Mouse (Mus musculus) spleen, adult 2 months (tissue): ENCODE results near the gene Gm20509. TPM values are rescaled to one million over a fixed set of nuclear protein-coding genes. Genes with fewer than 3 reads are reported as not detected.

ENCODE experiments used
- DNase-seq, 2 experiments: peaks; one replicate each; pipeline versions ENCODE4 v3.0.0 to v3.0.0-alpha.2; 2012 to 2021; ENCODE audit warnings: low spot score in 2 of 2, low read depth in 1 of 2
- H3K27ac ChIP-seq: fragments of 200-500 bp; 2 replicates; pipeline ENCODE4 v1.5.1; 2012; ENCODE audit warnings: low read length, inconsistent platforms; ENCODE audit not compliant: insufficient read depth
- H3K27me3 ChIP-seq: fragments of 200-500 bp; 2 replicates; pipeline ENCODE4 v1.6.1; 2012; ENCODE audit warnings: mild to moderate bottlenecking, moderate library complexity, low read length, inconsistent platforms; ENCODE audit not compliant: control insufficient read depth, insufficient read depth
- H3K36me3 ChIP-seq: fragments of 200-500 bp; 2 replicates; pipeline ENCODE4 v1.6.1; 2012; ENCODE audit warnings: mild to moderate bottlenecking, low read length, inconsistent platforms; ENCODE audit not compliant: control insufficient read depth, insufficient read depth
- H3K4me1 ChIP-seq: fragments of 200-500 bp; 2 replicates; pipeline ENCODE4 v1.6.1; 2011; ENCODE audit warnings: inconsistent platforms; ENCODE audit not compliant: control insufficient read depth, insufficient read depth, insufficient read length
- H3K4me3 ChIP-seq: fragments of 200-500 bp; 2 replicates; pipeline ENCODE4 v1.5.1; 2011; ENCODE audit warnings: mild to moderate bottlenecking, inconsistent platforms; ENCODE audit not compliant: insufficient read depth, insufficient read length; ENCODE audit errors: extremely low read depth
- CTCF ChIP-seq: fragments of 200-500 bp; IDR thresholded peaks from 2 replicates; pipeline ENCODE4 v1.5.1; 2011; ENCODE audit warnings: mild to moderate bottlenecking, inconsistent platforms; ENCODE audit not compliant: insufficient read depth, insufficient read length, insufficient replicate concordance; ENCODE audit errors: extremely low read depth
- POLR2A ChIP-seq: fragments of 200-500 bp; IDR thresholded peaks from 2 replicates; pipeline ENCODE4 v1.6.1; 2011; ENCODE audit warnings: low read depth, low read length, inconsistent platforms
- WGBS: fragments of 180-500 bp; shearing (Covaris S2); methylation state at CpG from one replicate; pipeline ENCODE4 v1.1.7; 2018; 5-methylcytosine and 5-hydroxymethylcytosine counted together
- polyA plus RNA-seq: library from polyadenylated mRNA; depleted of rRNA; stranded (reverse); fragments of >200 nt; gene quantifications from 2 replicates; pipeline ENCODE4 v1.2.3, GENCODE M21; 2012; rRNA removed

Gene Gm20509
- not detected in 2 replicates for polyA plus RNA-seq

DNA sequence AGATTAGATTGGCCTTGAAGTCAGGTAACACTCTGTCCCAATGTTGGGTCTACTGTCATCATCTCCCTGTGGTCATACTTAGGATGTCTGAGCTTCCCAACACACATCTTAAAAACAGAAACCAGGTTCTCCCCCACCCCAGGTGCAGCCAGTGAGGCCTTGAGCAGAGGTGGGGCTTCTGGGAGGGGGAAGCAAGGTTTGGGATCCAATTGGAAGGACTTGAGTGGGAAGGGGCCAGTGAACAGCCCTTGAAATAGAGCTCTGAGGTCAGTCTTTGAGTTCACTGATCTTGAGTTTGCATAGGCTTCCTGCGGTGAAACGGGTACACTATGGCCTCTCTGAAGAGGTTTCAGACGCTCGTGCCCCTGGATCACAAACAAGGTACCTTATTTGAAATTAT is at the start of gene Gm20509:
TSS of gene Gm20509 (plus strand) at position 290 of the 400 bp plus-strand sequence.
- Histone ChIP-seq H3K27ac (no peak within 1 kb of the TSS), H3K4me1 (0 out of 2 replicates have a peak, but pooled peaks cover 6% of the 10 kb centered on the region), H3K27me3 (peaks cover 8% of the 10 kb centered on the region), H3K36me3 (no peaks in the 10 kb centered on the region), H3K4me3 (peak within 1 kb of the TSS; percentile 36; the same call in 1 of the 2 replicates)
- DNase-seq = no peak
- TF ChIP-seq POLR2A (no peak), CTCF (no peak)
- WGBS = 93% methylated on average over 4 of the region's 4 CpGs

DNA sequence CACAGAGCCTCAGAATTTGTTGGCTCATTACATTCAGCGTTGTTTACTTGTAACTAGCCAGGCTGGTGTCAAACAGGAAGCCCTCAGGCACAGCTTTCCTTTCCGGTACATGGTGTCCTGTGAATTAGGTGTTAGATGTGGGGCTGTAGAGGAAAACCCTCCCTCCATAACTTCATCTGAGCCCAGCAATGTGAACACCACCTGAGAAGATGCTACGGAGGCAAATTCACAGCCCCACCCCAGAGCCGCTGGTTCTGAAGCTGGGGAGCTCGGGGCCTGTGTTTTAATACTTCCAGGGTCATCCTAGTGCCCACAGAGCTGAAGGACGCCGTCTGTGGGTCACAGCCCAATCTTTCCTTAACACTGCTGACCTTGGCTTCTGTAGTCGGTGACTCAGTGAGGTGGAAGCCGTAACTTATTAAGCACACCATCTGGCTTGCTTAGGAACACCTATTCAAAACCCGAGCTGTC is 46.8 kb upstream of the Gm20509 start:
- Histone ChIP-seq H3K4me3 (no peak overlapping the region), H3K27me3 (no peaks in the 10 kb centered on the region), H3K27ac (peak overlapping the region; percentile 47; the same call in 1 of the 2 replicates), H3K36me3 (no peaks in the 10 kb centered on the region; the same call in 1 of the 2 replicates), H3K4me1 (no peaks in the 10 kb centered on the region; the same call in 1 of the 2 replicates)
- 71% methylated on average over 10 of the region's 10 CpGs for WGBS
- DNase-seq = no peak
- TF ChIP-seq CTCF (no peak), POLR2A (no peak)

DNA sequence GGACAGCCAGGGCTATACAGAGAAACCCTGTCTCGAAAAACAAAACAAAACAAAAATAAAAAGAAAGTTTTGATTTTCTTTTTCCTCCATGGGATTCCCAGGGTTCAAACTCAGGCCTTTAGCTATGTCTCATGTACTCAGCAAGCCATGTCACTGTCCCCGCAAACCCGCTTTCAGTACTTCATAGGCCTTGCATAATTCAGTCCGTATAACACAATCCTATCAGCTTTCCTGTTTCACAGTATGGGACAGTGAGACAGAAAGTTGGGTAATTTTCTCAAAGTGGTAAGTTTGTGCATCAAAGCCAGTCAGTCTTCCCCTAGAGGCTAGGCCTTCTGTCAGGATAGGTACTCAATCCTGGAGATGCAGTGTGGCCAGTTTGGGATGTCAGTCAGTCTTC is 43.0 kb upstream of the Gm20509 start:
- no peak overlapping the region for H3K27ac ChIP-seq
- H3K36me3 ChIP-seq = no peaks in the 10 kb centered on the region
- H3K27me3 ChIP-seq = no peaks in the 10 kb centered on the region
- H3K4me3 ChIP-seq = no peak overlapping the region
- WGBS = 95% methylated on average over 4 of the region's 4 CpGs
- no peaks in the 10 kb centered on the region; the same call in 1 of the 2 replicates for H3K4me1 ChIP-seq
- DNase-seq = no peak
- TF ChIP-seq CTCF (no peak), POLR2A (no peak)

DNA sequence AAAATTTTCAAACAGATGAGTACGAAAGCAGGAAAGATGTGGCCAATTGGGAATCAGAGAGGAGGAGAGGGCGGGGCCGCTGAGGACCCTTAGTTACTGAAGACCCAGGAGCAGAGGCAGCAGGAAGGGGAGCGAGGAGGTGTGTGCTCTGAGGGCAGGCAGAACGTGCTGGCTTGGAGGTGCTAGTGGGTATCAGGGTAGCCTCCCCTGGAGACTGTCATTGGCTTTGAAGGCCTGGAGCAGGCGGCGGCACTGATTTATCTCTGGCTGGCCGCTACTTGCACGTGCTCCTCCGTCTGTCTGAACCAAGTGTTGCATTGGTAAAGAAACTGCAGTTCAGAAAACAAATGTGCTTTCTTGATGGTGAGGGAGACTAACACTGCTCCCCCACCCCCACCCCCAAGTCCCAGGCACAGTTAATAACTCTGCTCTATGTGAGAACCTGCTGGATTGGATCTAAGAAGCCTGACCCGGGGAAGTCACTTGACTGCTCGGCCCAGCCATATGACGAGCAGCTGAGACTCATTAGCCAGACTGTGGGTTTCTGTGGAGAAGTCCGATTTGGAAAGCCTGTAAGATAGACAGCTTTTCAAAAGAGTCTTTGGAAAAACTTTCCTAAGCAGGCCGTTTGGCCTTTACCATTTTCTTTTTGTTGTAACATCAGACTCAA is 38.5 kb upstream of the Gm20509 start:
- WGBS = 85% methylated on average over 15 of the region's 15 CpGs
- TF ChIP-seq POLR2A (no peak), CTCF (no peak)
- Histone ChIP-seq H3K27me3 (no peaks in the 10 kb centered on the region), H3K4me3 (no peak overlapping the region), H3K27ac (no peak overlapping the region), H3K36me3 (no peaks in the 10 kb centered on the region), H3K4me1 (no peaks in the 10 kb centered on the region)
- no peak for DNase-seq

DNA sequence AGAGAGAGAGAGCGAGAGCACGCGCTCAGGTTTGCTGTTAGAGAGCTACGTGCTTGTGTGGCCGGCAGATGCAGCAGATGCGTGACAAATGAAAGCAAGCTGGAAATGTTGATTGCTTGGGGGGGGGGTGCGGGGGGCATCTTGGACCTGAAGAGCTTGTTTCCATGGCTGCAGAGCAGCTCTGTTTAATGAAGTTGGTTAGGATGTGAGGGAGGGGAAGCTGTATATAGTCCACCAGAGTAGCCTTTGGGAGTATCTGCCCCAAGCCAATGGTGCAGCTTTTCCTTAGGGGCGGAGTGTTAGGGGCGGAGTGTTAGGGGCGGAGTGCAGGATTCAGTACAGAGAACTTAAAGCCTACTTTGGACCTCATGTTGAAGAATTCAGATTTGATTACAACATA is 35.2 kb upstream of the Gm20509 start:
- Histone ChIP-seq H3K27ac (no peak overlapping the region), H3K4me3 (no peak overlapping the region), H3K4me1 (no peaks in the 10 kb centered on the region), H3K27me3 (no peaks in the 10 kb centered on the region), H3K36me3 (no peaks in the 10 kb centered on the region)
- DNase-seq = no peak
- TF ChIP-seq CTCF (no peak), POLR2A (no peak)
- WGBS = 87% methylated on average over 10 of the region's 10 CpGs

DNA sequence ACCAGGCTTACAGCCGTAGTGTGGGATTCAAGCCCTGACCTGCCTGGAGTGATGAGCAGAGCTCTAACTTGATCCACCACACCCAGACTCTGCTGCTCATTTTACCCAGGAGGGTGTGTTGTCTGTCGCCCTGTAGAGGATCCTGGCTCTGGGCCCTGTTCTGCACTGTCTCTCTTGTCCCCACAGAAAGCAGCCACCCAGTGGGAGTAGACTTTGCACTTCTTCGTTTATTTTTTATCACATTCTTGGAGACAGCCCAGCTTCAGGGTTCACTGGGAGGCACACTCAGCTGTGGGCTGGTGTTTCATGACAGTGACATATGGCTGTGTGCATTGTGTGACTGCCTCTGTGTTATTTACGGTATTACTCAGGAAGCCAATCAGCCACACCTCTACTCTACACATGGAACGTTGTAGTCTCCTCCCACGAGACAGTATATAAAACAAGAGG is 34.0 kb upstream of the Gm20509 start:
- no peaks in the 10 kb centered on the region for H3K36me3 ChIP-seq
- 39% methylated on average over 6 of the region's 6 CpGs for WGBS
- H3K4me3 ChIP-seq = no peak overlapping the region
- no peak for DNase-seq
- no peaks in the 10 kb centered on the region for H3K27me3 ChIP-seq
- no peak for TF ChIP-seq CTCF
- TF ChIP-seq POLR2A = no peak
- no peak overlapping the region for H3K27ac ChIP-seq
- no peaks in the 10 kb centered on the region; the same call in 1 of the 2 replicates for H3K4me1 ChIP-seq

DNA sequence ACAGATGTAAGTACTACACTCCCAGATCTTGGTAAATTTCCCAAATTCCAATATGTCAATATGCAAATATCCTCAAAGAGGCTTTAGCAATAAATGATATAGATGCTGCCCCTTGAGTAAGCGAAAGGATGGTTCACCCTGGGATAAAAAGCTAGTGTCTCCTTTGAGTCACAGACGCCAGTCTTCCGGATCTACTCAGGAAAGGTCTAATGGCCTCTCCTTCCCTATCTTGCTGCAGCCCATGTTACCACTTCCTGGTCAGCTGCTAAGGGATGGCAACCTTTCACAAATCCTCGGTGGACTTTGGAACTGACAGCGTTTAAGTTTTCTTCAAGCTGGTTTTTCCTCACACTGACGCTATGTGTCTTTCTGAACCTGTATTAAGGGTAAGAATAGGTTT is 33.6 kb upstream of the Gm20509 start:
- WGBS = 49% methylated on average over 6 of the region's 6 CpGs

More for the DNA sequence above, 33.6 kb upstream of the Gm20509 start:
- peaks cover 2% of the 10 kb centered on the region; the same call in 1 of the 2 replicates for H3K4me1 ChIP-seq
- TF ChIP-seq CTCF (no peak), POLR2A (no peak)
- no peak overlapping the region for H3K4me3 ChIP-seq
- H3K27ac ChIP-seq = peak overlapping the region; percentile 32; the same call in 1 of the 2 replicates
- H3K27me3 ChIP-seq = no peaks in the 10 kb centered on the region
- H3K36me3 ChIP-seq = no peaks in the 10 kb centered on the region
- DNase-seq = no peak
